Mouse (Mus musculus): ENCODE measurements around the gene Barx1.

Gene Barx1

GRCm38 (mm10) chr13:48662431-48663143 is at the start of gene Barx1:
Gene Barx1, plus strand, starts transcription at chr13:48662998.
- in situ Hi-C loops (cut with MseI, MboI), result no loop called here

- in situ Hi-C loops (cut with MseI, MboI), result no loop called here
Observed at GRCm38 (mm10) chr13:48614525-48614924, 48.3 kb upstream of the Barx1 start.

- in situ Hi-C loops (cut with MseI, MboI), result no loop called here
Observed at GRCm38 (mm10) chr13:48617774-48618173, 45.0 kb upstream of the Barx1 start.

- in situ Hi-C loops (cut with MseI, MboI), result no loop called here
Observed at GRCm38 (mm10) chr13:48618890-48619289, 43.9 kb upstream of the Barx1 start.

- in situ Hi-C loops (cut with MseI, MboI), result no loop called here
Observed at GRCm38 (mm10) chr13:48624968-48625398, 37.8 kb upstream of the Barx1 start.

GRCm38 (mm10) chr13:48625433-48626184 is 37.2 kb upstream of the Barx1 start, which contains the start of gene Ptpdc1:
Gene Ptpdc1, minus strand, starts transcription at chr13:48625664.
- in situ Hi-C loops (cut with MseI, MboI), result no loop called here

GRCm38 (mm10) chr13:48631691-48632090 is 31.1 kb upstream of the Barx1 start:
- in situ Hi-C loops (cut with MseI, MboI), result no loop called here

GRCm38 (mm10) chr13:48637706-48638105 is 25.1 kb upstream of the Barx1 start:
- in situ Hi-C loops (cut with MseI, MboI), result no loop called here

GRCm38 (mm10) chr13:48639570-48639969 is 23.2 kb upstream of the Barx1 start:
- in situ Hi-C loops (cut with MseI, MboI), result no loop called here

- in situ Hi-C loops (cut with MseI, MboI), result loop anchor here (5.0 kb wide), 1 partner anchor 116 kb away; no protein-coding TSS in a partner anchor
Observed at GRCm38 (mm10) chr13:48643072-48643471, 19.7 kb upstream of the Barx1 start.

GRCm38 (mm10) chr13:48643991-48644390 is 18.8 kb upstream of the Barx1 start:
- in situ Hi-C loops (cut with MseI, MboI), result loop anchor here (5.0 kb wide), 1 partner anchor 117 kb away; no protein-coding TSS in a partner anchor

- in situ Hi-C loops (cut with MseI, MboI), result no loop called here
Observed at GRCm38 (mm10) chr13:48646696-48647095, 16.1 kb upstream of the Barx1 start.

GRCm38 (mm10) chr13:48650615-48651014 is 12.2 kb upstream of the Barx1 start:
- in situ Hi-C loops (cut with MseI, MboI), result loop anchor here (5.0 kb wide), 2 partner anchors 82 to 152 kb away; no protein-coding TSS in a partner anchor

- in situ Hi-C loops (cut with MseI, MboI), result loop anchor here (5.0 kb wide), 2 partner anchors 81 to 151 kb away; no protein-coding TSS in a partner anchor
Observed at GRCm38 (mm10) chr13:48651132-48652065, 11.4 kb upstream of the Barx1 start.

GRCm38 (mm10) chr13:48653788-48654770 is 8.7 kb upstream of the Barx1 start:
- in situ Hi-C loops (cut with MseI, MboI), result loop anchor here (5.0 kb wide), 2 partner anchors 78 to 148 kb away; no protein-coding TSS in a partner anchor

- in situ Hi-C loops (cut with MseI, MboI), result no loop called here
Observed at GRCm38 (mm10) chr13:48655637-48656036, 7.2 kb upstream of the Barx1 start.

GRCm38 (mm10) chr13:48657791-48658190 is 5.0 kb upstream of the Barx1 start:
- in situ Hi-C loops (cut with MseI, MboI), result no loop called here

GRCm38 (mm10) chr13:48658588-48659253 is 4.1 kb upstream of the Barx1 start:
- in situ Hi-C loops (cut with MseI, MboI), result no loop called here
